Mouse (Mus musculus) hindbrain, embryonic 15.5 days (tissue): ENCODE measurements around the gene H2afv. TPM values are rescaled to one million over a fixed set of nuclear protein-coding genes. Genes with fewer than 3 reads are reported as not detected.

Experiments used
- ATAC-seq: fragments of 200-750 bp; cut with Nextera tagmentation; 2 replicates; pipeline ENCODE4 v1.8.0; 2017; ENCODE audit warnings: low read depth, moderate number of reproducible peaks, moderate TSS enrichment; ENCODE audit not compliant: low FRiP score
- H3K27ac ChIP-seq: fragments of 300-500 bp; sonication (generic); replicated peaks from 2 replicates; pipeline ENCODE4 v1.5.1; 2015; ENCODE audit warnings: mild to moderate bottlenecking, inconsistent platforms
- H3K27me3 ChIP-seq: fragments of 300-500 bp; sonication (generic); 2 replicates; pipeline ENCODE4 v1.6.1; 2015; ENCODE audit warnings: control low read depth, inconsistent platforms
- H3K36me3 ChIP-seq: fragments of 300-500 bp; sonication (generic); 2 replicates; pipeline ENCODE4 v1.6.1; 2015; ENCODE audit warnings: control low read depth, inconsistent platforms
- H3K4me1 ChIP-seq: fragments of 300-500 bp; sonication (generic); replicated peaks from 2 replicates; pipeline ENCODE4 v1.6.1; 2015; ENCODE audit warnings: control low read depth, inconsistent platforms
- H3K4me2 ChIP-seq: fragments of 300-500 bp; sonication (generic); 2 replicates; pipeline ENCODE4 v1.6.1; 2015; ENCODE audit warnings: moderate library complexity, mild to moderate bottlenecking, inconsistent platforms
- H3K4me3 ChIP-seq: fragments of 300-500 bp; sonication (generic); 2 replicates; pipeline ENCODE4 v1.5.1; 2015; ENCODE audit warnings: mild to moderate bottlenecking, inconsistent platforms
- H3K9ac ChIP-seq: fragments of 300-500 bp; sonication (generic); 2 replicates; pipeline ENCODE4 v1.6.1; 2015; ENCODE audit warnings: inconsistent platforms
- H3K9me3 ChIP-seq: fragments of 300-500 bp; sonication (generic); 2 replicates; pipeline ENCODE4 v1.6.1; 2016; ENCODE audit warnings: control low read depth, inconsistent platforms
- whole genome bisulfite sequencing: fragments of 180-500 bp; shearing (Covaris S2); methylation state at CpG from one replicate; pipeline ENCODE4 v1.1.7; 2015; 5-methylcytosine and 5-hydroxymethylcytosine counted together
- microRNA-seq: library from miRNA; unstranded; fragments of <30 nt; microRNA quantifications from one replicate; pipeline ENCODE4, GENCODE M21; 2016
- polyA plus RNA-seq: library from polyadenylated mRNA; unstranded; fragments of >200 nt; fragmentation: Nextera tagmentation; extraction: Ambion mirVana; gene quantifications from 2 replicates; pipeline ENCODE4 v1.2.1, GENCODE M21; 2015

The H2afv gene
- polyA plus RNA-seq, 1 experiment from 2014 or later, result 259 TPM

DNA sequence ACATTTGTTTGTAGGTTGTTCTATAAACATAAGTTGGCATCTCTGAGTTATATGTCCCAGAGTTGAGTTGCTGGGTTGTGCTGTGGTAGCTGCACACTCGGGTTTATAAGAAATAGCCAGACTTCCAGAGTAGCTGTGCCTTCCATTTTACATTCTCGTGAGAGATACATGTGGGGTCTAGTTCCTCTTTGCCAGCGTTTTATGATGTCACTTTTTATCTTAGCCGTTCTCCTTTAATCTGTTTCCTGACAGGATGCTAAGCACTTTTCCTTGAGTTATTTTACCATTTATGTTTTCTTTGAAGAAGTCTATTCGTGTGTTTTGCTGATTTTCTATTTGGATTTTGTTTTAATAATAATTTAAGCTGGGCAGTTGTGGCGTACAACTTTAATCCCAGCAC, 51.4 kb downstream of the H2afv start:
- ATAC-seq, result no peak
- no peak overlapping the region for H3K9ac ChIP-seq
- peaks cover 35% of the 10 kb centered on the region for H3K36me3 ChIP-seq
- H3K4me3 ChIP-seq, result no peak overlapping the region
- 91% methylated on average over 6 of the region's 6 CpGs for WGBS
- no peak overlapping the region for H3K4me2 ChIP-seq
- no peak overlapping the region for H3K27ac ChIP-seq
- H3K4me1 ChIP-seq, result peaks cover 34% of the 10 kb centered on the region
- H3K9me3 ChIP-seq, result no peaks in the 10 kb centered on the region
- no peaks in the 10 kb centered on the region for H3K27me3 ChIP-seq

GRCm38 (mm10) chr11:6391516-6392276, 52.5 kb downstream of the H2afv start:
- WGBS, result 93% methylated on average over 8 of the region's 8 CpGs
- Histone ChIP-seq H3K4me1 (peaks cover 34% of the 10 kb centered on the region), H3K27ac (no peak overlapping the region), H3K9ac (no peak overlapping the region), H3K4me3 (no peak overlapping the region), H3K4me2 (no peak overlapping the region), H3K9me3 (no peaks in the 10 kb centered on the region), H3K27me3 (no peaks in the 10 kb centered on the region), H3K36me3 (peaks cover 24% of the 10 kb centered on the region)
- no peak for ATAC-seq

GRCm38 (mm10) chr11:6390376-6391053, 53.7 kb downstream of the H2afv start:
- Histone ChIP-seq H3K9ac (peak overlapping the region; percentile 79), H3K9me3 (no peaks in the 10 kb centered on the region), H3K36me3 (peaks cover 15% of the 10 kb centered on the region; the same call in 1 of the 2 replicates), H3K27me3 (no peaks in the 10 kb centered on the region), H3K27ac (no peak overlapping the region), H3K4me2 (peak overlapping the region; percentile 60), H3K4me1 (peaks cover 34% of the 10 kb centered on the region), H3K4me3 (peak overlapping the region; percentile 67)
- WGBS, result 83% methylated on average over 8 of the region's 8 CpGs
- ATAC-seq, result no peak

DNA sequence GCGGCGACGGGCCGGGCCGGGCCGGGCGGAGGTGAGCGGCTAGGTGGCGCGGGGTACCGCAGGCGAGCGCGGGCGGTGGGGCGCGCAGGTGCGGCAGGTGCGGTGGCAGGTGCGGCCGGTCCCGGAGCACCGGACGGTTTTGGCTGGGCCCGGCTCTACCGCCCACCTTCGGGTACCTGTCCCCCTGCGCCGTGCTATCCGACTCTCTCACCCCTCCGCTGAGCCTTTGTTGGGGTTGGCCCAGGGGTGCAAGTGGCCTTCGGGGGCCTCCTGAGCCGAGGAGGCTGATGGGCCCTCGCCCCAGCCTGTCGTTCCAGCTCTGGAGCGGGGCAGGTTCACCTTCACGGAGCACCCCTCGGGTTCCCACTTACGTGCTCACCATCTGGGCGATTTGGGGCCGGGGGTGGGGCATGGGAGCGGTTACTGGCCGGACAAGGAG, 54.7 kb downstream of the H2afv start:
- Histone ChIP-seq H3K9ac (peak overlapping the region; percentile 79), H3K4me1 (peaks cover 34% of the 10 kb centered on the region), H3K27me3 (no peaks in the 10 kb centered on the region), H3K9me3 (no peaks in the 10 kb centered on the region), H3K27ac (peak overlapping the region; percentile 74), H3K36me3 (peaks cover 15% of the 10 kb centered on the region; the same call in 1 of the 2 replicates), H3K4me2 (peak overlapping the region; percentile 60), H3K4me3 (peak overlapping the region; percentile 67)
- under 1% methylated on average over 19 of the region's 43 CpGs for WGBS
- ATAC-seq, result peak; percentile 50

DNA sequence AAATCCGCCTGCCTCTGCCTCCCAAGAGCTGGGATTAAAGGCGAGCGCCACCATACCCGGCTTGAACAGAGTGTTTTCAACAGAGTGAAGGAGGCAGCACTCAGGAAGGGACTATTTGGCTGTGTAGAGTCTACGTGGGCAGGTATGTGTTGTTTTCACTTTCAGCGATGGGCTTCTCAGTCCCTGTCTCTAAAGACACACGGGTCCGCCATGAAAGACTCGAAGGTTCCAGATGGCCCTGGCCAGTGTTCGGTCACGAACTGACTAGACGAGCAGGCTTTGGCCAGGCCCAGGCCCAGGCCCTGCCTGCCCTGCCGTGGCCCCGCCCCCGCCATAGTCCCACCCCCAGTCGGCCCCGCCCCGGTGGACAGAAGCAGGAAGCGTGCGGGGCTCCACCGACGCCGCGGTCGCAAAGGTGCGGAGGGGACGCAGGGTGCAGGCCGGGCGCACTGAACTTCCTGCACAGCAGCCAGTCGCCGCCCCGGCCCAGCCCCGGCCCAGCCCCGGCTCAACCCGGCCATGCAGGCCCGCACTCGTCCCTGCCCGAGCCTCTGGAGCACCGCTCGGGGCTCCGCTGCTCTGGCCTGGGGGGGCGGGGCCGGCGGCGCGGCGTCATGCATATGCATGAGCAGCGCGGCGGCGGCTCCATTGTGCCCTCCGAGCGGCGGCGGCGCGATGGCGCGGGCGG, 55.4 kb downstream of the H2afv start, which contains the start of gene Zmiz2:
TSS of gene Zmiz2 (plus strand) at position 349 of the 688 bp plus-strand sequence.
- peak within 1 kb of the TSS; percentile 60 for H3K4me2 ChIP-seq
- peaks cover 15% of the 10 kb centered on the region; the same call in 1 of the 2 replicates for H3K36me3 ChIP-seq
- no peaks in the 10 kb centered on the region for H3K27me3 ChIP-seq
- WGBS, result 8% methylated on average over 35 of the region's 60 CpGs
- no peaks in the 10 kb centered on the region for H3K9me3 ChIP-seq
- peak within 1 kb of the TSS; percentile 79 for H3K9ac ChIP-seq
- peak within 1 kb of the TSS; percentile 94 for H3K27ac ChIP-seq
- H3K4me3 ChIP-seq, result peak within 1 kb of the TSS; percentile 67
- peak; percentile 98 for ATAC-seq
- peaks cover 31% of the 10 kb centered on the region for H3K4me1 ChIP-seq

GRCm38 (mm10) chr11:6388126-6388725, 56.0 kb downstream of the H2afv start:
- peak overlapping the region; percentile 94 for H3K27ac ChIP-seq
- peak overlapping the region; percentile 60 for H3K4me2 ChIP-seq
- H3K27me3 ChIP-seq, result no peaks in the 10 kb centered on the region
- peaks cover 15% of the 10 kb centered on the region; the same call in 1 of the 2 replicates for H3K36me3 ChIP-seq
- no peaks in the 10 kb centered on the region for H3K9me3 ChIP-seq
- no peak overlapping the region for H3K9ac ChIP-seq
- peaks cover 28% of the 10 kb centered on the region for H3K4me1 ChIP-seq
- H3K4me3 ChIP-seq, result peak overlapping the region; percentile 67
- WGBS, result 86% methylated on average over 6 of the region's 6 CpGs
- ATAC-seq, result no peak

DNA sequence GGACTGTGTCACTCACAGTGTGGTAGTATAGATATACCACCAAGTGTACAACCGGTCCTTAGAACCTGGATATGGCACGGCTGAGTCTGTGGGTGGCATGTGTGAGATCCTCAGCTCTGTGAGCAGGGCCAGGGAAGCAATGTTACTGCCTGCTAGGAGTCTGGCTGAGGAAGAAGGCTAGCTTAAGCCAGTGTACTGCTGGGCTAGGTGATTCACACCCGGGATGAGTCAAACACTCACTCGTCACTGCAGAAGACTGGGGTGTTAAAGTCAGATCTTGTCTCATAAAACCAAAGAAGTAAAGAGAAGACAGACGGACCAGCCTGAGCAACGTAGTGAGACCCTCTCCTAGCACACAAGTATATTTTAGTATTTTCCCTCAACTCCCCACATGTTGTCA, 63.3 kb downstream of the H2afv start:
- Histone ChIP-seq H3K9ac (no peak overlapping the region), H3K27ac (no peak overlapping the region), H3K4me2 (no peak overlapping the region), H3K9me3 (no peaks in the 10 kb centered on the region), H3K4me1 (no peaks in the 10 kb centered on the region), H3K27me3 (no peaks in the 10 kb centered on the region), H3K36me3 (no peaks in the 10 kb centered on the region), H3K4me3 (no peak overlapping the region)
- ATAC-seq, result no peak
- 93% methylated on average over 6 of the region's 6 CpGs for WGBS

Small RNA genes lying within 50 kb of the gene (microRNA-seq; reads per million reads assigned to microRNA genes)
- gene Gm22123, result not detected
- gene Mir7651, result 0.87 reads per million

Other genes starting within 250 kb of the H2afv start
- gene A730071L15Rik, start 244.4 kb downstream of the H2afv start, polyA plus RNA-seq, result 0.31 and 0.86 TPM in 2 replicates
- 64.5 and 65.2 TPM in 2 replicates for gene Nudcd3, start 244.0 kb downstream of the H2afv start, polyA plus RNA-seq
- gene Npc1l1, start 214.3 kb downstream of the H2afv start, polyA plus RNA-seq, result 0.07 and 0.08 TPM in 2 replicates
- 67.6 and 69.0 TPM in 2 replicates for gene Ddx56, start 176.7 kb downstream of the H2afv start, polyA plus RNA-seq
- gene Tmed4, start 169.6 kb downstream of the H2afv start, polyA plus RNA-seq, result 116 TPM in 2 replicates
- gene Ogdh, start 152.8 kb downstream of the H2afv start, polyA plus RNA-seq, result 130 and 133 TPM in 2 replicates
- gene Zmiz2, start 55.4 kb downstream of the H2afv start, polyA plus RNA-seq, result 29.6 and 30.8 TPM in 2 replicates
- gene Ppia, start 29.0 kb downstream of the H2afv start, polyA plus RNA-seq, result 4,085 and 4,343 TPM in 2 replicates
- 10.7 and 11.0 TPM in 2 replicates for gene Purb, start 31.5 kb upstream of the H2afv start, polyA plus RNA-seq
- 0.39 and 0.54 TPM in 2 replicates for gene Myo1g, start 76.5 kb upstream of the H2afv start, polyA plus RNA-seq
- 92.2 and 95.9 TPM in 2 replicates for gene Ccm2, start 102.4 kb upstream of the H2afv start, polyA plus RNA-seq
- gene Nacad, start 161.6 kb upstream of the H2afv start, polyA plus RNA-seq, result 85.3 and 89.8 TPM in 2 replicates
- 31.8 and 33.0 TPM in 2 replicates for gene Tbrg4, start 181.6 kb upstream of the H2afv start, polyA plus RNA-seq
- not detected in 2 replicates for gene Wap, start 194.2 kb upstream of the H2afv start, polyA plus RNA-seq
- 20.8 and 22.9 TPM in 2 replicates for gene Ramp3, start 214.1 kb upstream of the H2afv start, polyA plus RNA-seq